Mouse (Mus musculus) lung, embryonic 16.5 days (tissue): ENCODE results near the gene Olfr1378. TPM values are rescaled to one million over a fixed set of nuclear protein-coding genes. Genes with fewer than 3 reads are reported as not detected.
A peak's percentile ranks its signal among the peaks of the same experiment; 100 is the strongest.

ENCODE experiments used
- ATAC-seq: fragments of 200-750 bp; cut with Nextera tagmentation; 2 replicates; pipeline ENCODE4 v1.8.0; 2017; ENCODE audit warnings: low read depth, mild to moderate bottlenecking, moderate library complexity
- H3K27ac ChIP-seq: fragments of 300-500 bp; sonication (generic); 2 replicates; pipeline ENCODE4 v1.5.1; 2014; ENCODE audit warnings: mild to moderate bottlenecking, control low read depth, low read length
- H3K27me3 ChIP-seq: fragments of 300-500 bp; sonication (generic); 2 replicates; pipeline ENCODE4 v1.6.1; 2014; ENCODE audit warnings: low read depth, low read length, mixed read lengths; ENCODE audit not compliant: control insufficient read depth, insufficient read depth
- H3K36me3 ChIP-seq: fragments of 300-500 bp; sonication (generic); 2 replicates; pipeline ENCODE4 v1.6.1; 2014; ENCODE audit warnings: low read length; ENCODE audit not compliant: control insufficient read depth, insufficient read depth
- H3K4me1 ChIP-seq: fragments of 300-500 bp; sonication (generic); replicated peaks from 2 replicates; pipeline ENCODE4 v1.6.1; 2014; ENCODE audit warnings: low read length, mixed read lengths; ENCODE audit not compliant: control insufficient read depth, insufficient read depth
- H3K4me2 ChIP-seq: fragments of 300-500 bp; sonication (generic); 2 replicates; pipeline ENCODE4 v1.6.1; 2014; ENCODE audit warnings: low read depth, low read length, control low read depth
- H3K4me3 ChIP-seq: fragments of 300-500 bp; sonication (generic); 2 replicates; pipeline ENCODE4 v1.5.1; 2014; ENCODE audit warnings: mild to moderate bottlenecking, low read length, control low read depth
- H3K9ac ChIP-seq: fragments of 300-500 bp; sonication (generic); 2 replicates; pipeline ENCODE4 v1.6.1; 2014; ENCODE audit warnings: low read length, control low read depth
- H3K9me3 ChIP-seq: fragments of 300-500 bp; sonication (generic); 2 replicates; pipeline ENCODE4 v1.6.1; 2016; ENCODE audit warnings: low read length; ENCODE audit not compliant: control insufficient read depth
- WGBS: fragments of 180-500 bp; shearing (Covaris S2); extraction: QIAGEN DNeasy Blood & Tissue Kit; methylation state at CpG from one replicate; pipeline ENCODE4 v1.1.7; 2014; 5-methylcytosine and 5-hydroxymethylcytosine counted together
- polyA plus RNA-seq: library from polyadenylated mRNA; unstranded; fragments of >200 nt; fragmentation: Nextera tagmentation; extraction: Ambion mirVana; gene quantifications from 2 replicates; pipeline ENCODE4 v1.2.1, GENCODE M21; 2015

Gene Olfr1378
- polyA plus RNA-seq, 1 experiment from 2014 or later, result not detected

- H3K27me3 ChIP-seq, result no peaks in the 10 kb centered on the region
- no peaks in the 10 kb centered on the region for H3K36me3 ChIP-seq
- no peaks in the 10 kb centered on the region for H3K9me3 ChIP-seq
- H3K9ac ChIP-seq, result no peak overlapping the region
- ATAC-seq, result peak; percentile 71
- H3K4me2 ChIP-seq, result no peak overlapping the region
- no peaks in the 10 kb centered on the region for H3K4me1 ChIP-seq
- no peak overlapping the region for H3K27ac ChIP-seq
- H3K4me3 ChIP-seq, result no peak overlapping the region
- 44% methylated on average over 14 of the region's 14 CpGs for WGBS
These were observed 14.0 kb upstream of the Olfr1378 start for GRCm38 (mm10) chr11:50952290-50952689.

- no peak for ATAC-seq
- no peaks in the 10 kb centered on the region for H3K27me3 ChIP-seq
- no peak within 1 kb of the TSS for H3K4me3 ChIP-seq
- H3K4me2 ChIP-seq, result no peak within 1 kb of the TSS
- no peaks in the 10 kb centered on the region for H3K4me1 ChIP-seq
- no peak within 1 kb of the TSS for H3K9ac ChIP-seq
- no peaks in the 10 kb centered on the region for H3K9me3 ChIP-seq
- no peak within 1 kb of the TSS for H3K27ac ChIP-seq
- no peaks in the 10 kb centered on the region for H3K36me3 ChIP-seq
- 65% methylated on average over 6 of the region's 6 CpGs for WGBS
These were observed 12.7 kb upstream of the Olfr1378 start, which contains the start of gene Prop1 for GRCm38 (mm10) chr11:50953665-50954064. Gene Prop1 (minus strand): TSS chr11:50953765.

GRCm38 (mm10) chr11:50964886-50965285 is 1.4 kb upstream of the Olfr1378 start:
- H3K27ac ChIP-seq, result no peak overlapping the region
- ATAC-seq, result no peak
- no peak overlapping the region for H3K4me3 ChIP-seq
- no peaks in the 10 kb centered on the region for H3K27me3 ChIP-seq
- no peaks in the 10 kb centered on the region for H3K4me1 ChIP-seq
- H3K4me2 ChIP-seq, result no peak overlapping the region
- H3K9ac ChIP-seq, result no peak overlapping the region
- H3K36me3 ChIP-seq, result no peaks in the 10 kb centered on the region
- no peaks in the 10 kb centered on the region for H3K9me3 ChIP-seq
- 66% methylated on average over 2 of the region's 2 CpGs for WGBS

DNA sequence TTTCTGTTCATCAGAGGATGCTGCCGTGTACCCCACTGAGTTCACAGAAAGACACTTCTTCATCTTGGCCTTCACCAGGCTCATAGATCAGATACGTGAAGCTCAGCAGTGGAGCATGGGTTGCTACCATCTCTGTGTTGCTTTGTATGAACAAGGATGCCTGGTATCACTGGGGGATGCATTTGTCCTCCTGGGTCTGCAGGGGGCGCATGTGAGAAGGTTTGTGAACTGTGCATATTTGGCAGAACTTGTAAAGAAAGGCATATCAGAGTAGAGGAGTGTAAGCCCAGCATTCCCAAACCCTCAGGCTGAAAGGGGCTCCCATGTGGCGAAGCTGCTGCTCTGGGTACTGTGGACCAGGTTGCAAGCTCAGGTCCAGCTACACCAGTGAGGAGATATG is 10.9 kb downstream of the Olfr1378 start:
- Histone ChIP-seq H3K4me2 (no peak overlapping the region), H3K36me3 (no peaks in the 10 kb centered on the region), H3K9me3 (0 out of 2 replicates have a peak, but pooled peaks cover 2% of the 10 kb centered on the region), H3K4me3 (no peak overlapping the region), H3K9ac (no peak overlapping the region), H3K27me3 (no peaks in the 10 kb centered on the region), H3K4me1 (no peaks in the 10 kb centered on the region), H3K27ac (no peak overlapping the region)
- ATAC-seq, result no peak
- 60% methylated on average over 4 of the region's 4 CpGs for WGBS

GRCm38 (mm10) chr11:50981667-50982066 is 15.3 kb downstream of the Olfr1378 start, which contains the start of gene Olfr1377:
Gene Olfr1377 (plus strand): TSS chr11:50981967.
- no peaks in the 10 kb centered on the region for H3K36me3 ChIP-seq
- H3K9me3 ChIP-seq, result 0 out of 2 replicates have a peak, but pooled peaks cover 2% of the 10 kb centered on the region
- ATAC-seq, result no peak
- H3K27me3 ChIP-seq, result no peaks in the 10 kb centered on the region
- H3K4me3 ChIP-seq, result no peak within 1 kb of the TSS
- no peak within 1 kb of the TSS for H3K9ac ChIP-seq
- 58% methylated on average over 5 of the region's 5 CpGs for WGBS
- no peak within 1 kb of the TSS for H3K27ac ChIP-seq
- no peak within 1 kb of the TSS for H3K4me2 ChIP-seq
- no peaks in the 10 kb centered on the region for H3K4me1 ChIP-seq

DNA sequence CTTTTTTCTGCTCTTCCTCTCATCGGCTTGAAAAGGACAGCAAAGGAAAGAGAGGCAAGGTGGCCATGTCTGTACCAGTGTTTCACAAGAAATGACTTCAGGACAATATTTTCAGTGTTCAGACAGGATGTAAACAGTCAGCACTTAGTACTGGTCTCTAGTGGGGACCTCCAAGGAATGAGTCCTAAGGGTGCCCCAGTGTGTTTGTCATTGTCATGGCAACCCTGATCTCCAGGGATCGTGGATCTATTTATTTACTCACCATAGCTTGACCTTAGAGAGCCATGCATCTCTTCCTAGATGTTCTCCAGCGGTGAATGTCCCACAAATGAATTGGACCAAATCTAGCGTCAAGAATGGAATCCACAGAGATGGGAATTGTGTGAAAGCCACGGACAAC is 37.0 kb downstream of the Olfr1378 start, which contains the start of gene Olfr51:
Gene Olfr51, plus strand, starts transcription at position 301 of the 400 bp plus-strand sequence.
- no peak for ATAC-seq

DNA sequence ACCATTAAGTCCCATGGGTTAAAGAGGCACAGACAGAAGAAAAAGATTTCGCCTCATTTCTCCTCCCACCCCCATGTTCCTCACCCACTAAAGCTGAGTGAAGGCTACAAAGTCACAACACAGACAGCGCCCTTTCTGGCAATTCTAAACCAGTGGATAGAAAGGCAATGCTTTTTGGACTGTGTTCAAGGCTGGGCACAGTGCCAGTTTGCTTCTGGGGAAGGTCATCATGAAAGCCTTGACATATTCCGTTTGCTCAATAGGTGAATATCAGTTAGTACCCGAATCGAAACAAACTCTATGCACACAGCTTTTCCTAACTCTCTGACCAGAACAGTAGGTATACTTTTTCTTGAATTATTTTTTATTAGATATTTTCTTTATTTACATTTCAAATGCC is 45.5 kb downstream of the Olfr1378 start:
- Histone ChIP-seq H3K4me2 (no peak overlapping the region), H3K9me3 (no peaks in the 10 kb centered on the region), H3K36me3 (no peaks in the 10 kb centered on the region), H3K27me3 (no peaks in the 10 kb centered on the region), H3K27ac (no peak overlapping the region), H3K9ac (no peak overlapping the region), H3K4me3 (no peak overlapping the region), H3K4me1 (no peaks in the 10 kb centered on the region)
- ATAC-seq, result no peak
- 39% methylated on average over 5 of the region's 5 CpGs for WGBS

More for the DNA sequence above, 37.0 kb downstream of the Olfr1378 start, which contains the start of gene Olfr51:
- Histone ChIP-seq H3K27ac (no peak within 1 kb of the TSS), H3K27me3 (no peaks in the 10 kb centered on the region), H3K4me1 (no peaks in the 10 kb centered on the region), H3K9ac (no peak within 1 kb of the TSS), H3K9me3 (no peaks in the 10 kb centered on the region), H3K36me3 (no peaks in the 10 kb centered on the region), H3K4me2 (no peak within 1 kb of the TSS), H3K4me3 (no peak within 1 kb of the TSS)
- 66% methylated on average over 5 of the region's 5 CpGs for WGBS

DNA sequence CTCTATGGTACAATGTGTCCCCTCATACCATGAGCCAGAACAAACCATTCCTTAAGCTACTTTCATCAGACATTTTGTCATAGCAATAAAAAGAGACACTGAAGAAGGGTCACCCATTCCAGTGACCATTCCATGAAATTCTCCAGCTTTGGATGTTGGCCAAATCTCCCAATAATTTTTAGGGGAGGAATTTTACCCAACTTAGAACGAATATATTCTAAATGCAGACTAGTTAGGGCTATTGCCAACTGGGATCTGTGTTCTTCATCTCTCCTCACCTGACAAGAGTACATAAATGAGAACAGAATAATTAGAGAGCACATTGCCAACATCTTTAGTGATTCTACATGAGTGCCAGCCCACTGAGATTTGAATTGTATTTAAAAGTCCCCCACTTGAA is 47.6 kb downstream of the Olfr1378 start, which contains the start of gene Olfr54:
Gene Olfr54, plus strand, starts transcription at position 301 of the 400 bp plus-strand sequence.
- no peaks in the 10 kb centered on the region for H3K27me3 ChIP-seq
- WGBS, result 52% methylated on average over 1 of the region's 1 CpGs
- ATAC-seq, result no peak
- no peaks in the 10 kb centered on the region for H3K4me1 ChIP-seq
- H3K4me3 ChIP-seq, result no peak within 1 kb of the TSS
- no peak within 1 kb of the TSS for H3K9ac ChIP-seq
- no peak within 1 kb of the TSS for H3K27ac ChIP-seq
- H3K4me2 ChIP-seq, result no peak within 1 kb of the TSS
- no peaks in the 10 kb centered on the region for H3K9me3 ChIP-seq
- H3K36me3 ChIP-seq, result no peaks in the 10 kb centered on the region

- Histone ChIP-seq H3K27me3 (no peaks in the 10 kb centered on the region), H3K27ac (no peak overlapping the region), H3K4me1 (no peaks in the 10 kb centered on the region), H3K9ac (no peak overlapping the region), H3K9me3 (no peaks in the 10 kb centered on the region), H3K4me3 (no peak overlapping the region), H3K4me2 (no peak overlapping the region), H3K36me3 (no peaks in the 10 kb centered on the region)
- no peak for ATAC-seq
- 43% methylated on average over 2 of the region's 2 CpGs for WGBS
These were observed 50.0 kb downstream of the Olfr1378 start for GRCm38 (mm10) chr11:51016341-51016740.
